Mouse (Mus musculus) cortical plate, adult 2 months (tissue): ENCODE measurements around the gene Lrp8.

Source experiments
- CTCF ChIP-seq: fragments of 200-500 bp; IDR thresholded peaks from 2 replicates; pipeline ENCODE4 v1.5.1; 2011; ENCODE audit warnings: mild to moderate bottlenecking, control low read depth, low read length; ENCODE audit not compliant: insufficient read depth; ENCODE audit errors: extremely low read depth
- POLR2A ChIP-seq: fragments of 200-500 bp; IDR thresholded peaks from 2 replicates; pipeline ENCODE4 v1.6.1; 2011; ENCODE audit warnings: mild to moderate bottlenecking, low read length, control low read depth; ENCODE audit not compliant: insufficient read depth; ENCODE audit errors: extremely low read depth

GRCm38 (mm10) chr4:107772122-107772825 lies 29.8 kb upstream of the Lrp8 start:
- TF ChIP-seq CTCF, result no peak
- TF ChIP-seq POLR2A, result no peak
